Mouse (Mus musculus) gastrocnemius, adult 8-10 months (tissue): ENCODE measurements at regions not wholly inside any gene's neighbourhood (a gene's known extent, or its start where the extent isn't known, plus 50 kb on each side); places are given as distances from the start of the nearest gene placed in this dataset.
"Not testable (repeated sequence)": the region's sequence is repeated elsewhere in the genome, so short reads cannot be mapped to it uniquely, and the experiment has no call there.

Experiments used
- DNase-seq, 2 experiments: peaks; one replicate each; pipeline ENCODE4 v3.0.0; 2022; ENCODE audit warnings: low spot score in 2 of 2

DNA sequence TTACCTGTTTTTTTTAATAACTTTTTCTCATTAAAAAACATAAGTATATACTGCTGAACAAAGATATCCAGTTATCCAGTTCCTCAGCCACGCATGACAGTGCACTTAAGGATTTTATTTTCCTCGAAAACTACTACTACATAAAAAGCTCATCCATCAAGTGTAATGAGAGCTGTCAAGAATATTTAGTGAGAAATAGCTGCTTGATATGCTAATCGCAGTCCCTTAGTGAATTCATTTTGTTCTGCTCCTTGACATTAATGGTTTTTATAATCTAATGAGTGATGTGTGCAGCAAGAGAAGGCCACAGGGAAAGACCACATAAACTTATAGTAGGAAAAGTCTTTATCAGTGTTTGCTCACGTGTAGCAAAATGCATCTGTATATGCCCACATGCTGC lies 754.0 kb upstream of the Slc39a10 start:
- DNase-seq = no peak

GRCm38 (mm10) chr1:47606597-47606996 lies 713.9 kb upstream of the Slc39a10 start:
- no peak for DNase-seq

DNA sequence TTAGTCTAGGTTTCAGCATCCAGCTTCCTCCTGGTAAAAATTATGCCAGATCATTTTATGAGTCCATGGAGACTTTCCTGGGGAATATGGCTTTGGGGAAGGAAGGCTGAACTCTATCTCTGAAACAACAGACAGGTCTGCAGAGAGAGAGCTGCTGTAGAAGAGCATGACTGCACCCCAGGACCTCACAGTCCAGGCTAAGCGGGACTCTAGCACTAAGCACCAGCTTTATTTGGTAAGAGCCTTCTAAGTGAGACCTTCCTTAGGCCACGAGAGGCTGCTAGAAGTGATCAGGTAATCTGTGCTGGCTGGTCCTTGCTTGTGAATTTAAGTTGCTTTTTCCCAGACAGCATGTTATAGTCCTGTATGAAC lies 711.3 kb upstream of the Slc39a10 start:
- no peak for DNase-seq

GRCm38 (mm10) chr1:47603294-47603988 lies 710.8 kb upstream of the Slc39a10 start:
- no peak for DNase-seq

- DNase-seq = not testable (repeated sequence)
Measured at GRCm38 (mm10) chr1:47593641-47594040, 701.0 kb upstream of the Slc39a10 start.

GRCm38 (mm10) chr1:47545606-47546005 lies 653.0 kb upstream of the Slc39a10 start:
- DNase-seq = no peak

GRCm38 (mm10) chr1:47511426-47511825 lies 618.8 kb upstream of the Slc39a10 start:
- DNase-seq = no peak

GRCm38 (mm10) chr1:47507801-47508200 lies 615.1 kb upstream of the Slc39a10 start:
- DNase-seq = no peak

- DNase-seq = no peak
Measured at GRCm38 (mm10) chr1:47488581-47489204, 596.0 kb upstream of the Slc39a10 start.

DNA sequence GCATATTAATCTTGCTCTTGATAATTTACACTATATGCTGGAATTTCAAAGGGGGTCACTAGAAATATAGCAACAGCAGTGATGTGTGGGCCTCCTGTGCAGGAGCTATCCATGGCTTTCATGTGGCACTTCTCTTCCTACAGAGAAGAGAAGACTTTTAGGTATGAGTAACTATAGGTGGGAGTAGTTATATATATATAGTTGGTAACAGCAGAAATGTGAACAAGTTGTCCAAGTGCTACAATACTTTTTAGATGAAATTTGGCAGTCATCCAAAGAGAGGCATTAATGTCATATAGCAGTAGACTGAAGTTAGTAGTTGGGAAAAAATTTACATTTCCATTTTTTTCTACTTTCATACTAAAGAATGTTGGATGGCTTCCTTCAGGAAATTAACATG lies 593.4 kb upstream of the Slc39a10 start:
- DNase-seq = no peak

- no peak for DNase-seq
Measured at GRCm38 (mm10) chr1:47479059-47479458, 586.4 kb upstream of the Slc39a10 start.

DNA sequence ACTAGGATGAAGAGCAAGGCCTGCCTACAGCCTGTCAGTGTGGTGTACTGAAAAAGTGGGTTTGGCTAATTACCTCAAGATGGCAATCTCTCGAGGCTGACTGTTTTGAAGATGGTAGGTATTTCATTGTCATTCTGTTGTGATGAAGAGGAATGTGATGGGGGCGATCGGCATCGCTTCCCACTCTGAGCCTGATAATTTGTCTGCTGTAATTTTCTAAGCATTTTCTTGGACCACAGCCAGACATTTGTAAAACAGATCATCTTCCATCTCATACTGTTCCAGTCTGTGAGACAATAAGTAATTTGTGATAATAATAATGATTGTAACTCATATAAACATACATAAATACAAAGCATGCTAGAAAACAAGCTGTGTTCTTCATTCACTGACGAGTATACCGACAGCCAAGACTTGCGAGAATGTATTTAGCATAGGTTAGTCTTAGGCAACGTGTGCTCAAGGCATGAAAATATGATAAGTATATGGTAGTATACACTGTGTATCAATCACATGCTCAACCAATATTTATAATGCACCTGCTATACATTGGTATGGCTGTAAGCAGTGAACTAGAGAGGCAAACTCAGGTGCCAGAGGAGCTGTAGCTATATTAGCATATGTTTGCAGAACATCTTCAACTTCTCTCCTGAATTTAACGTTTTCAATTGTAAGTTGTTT lies 574.1 kb upstream of the Slc39a10 start:
- no peak for DNase-seq

- no peak for DNase-seq
Measured at GRCm38 (mm10) chr1:47448737-47449489, 556.3 kb upstream of the Slc39a10 start.

DNA sequence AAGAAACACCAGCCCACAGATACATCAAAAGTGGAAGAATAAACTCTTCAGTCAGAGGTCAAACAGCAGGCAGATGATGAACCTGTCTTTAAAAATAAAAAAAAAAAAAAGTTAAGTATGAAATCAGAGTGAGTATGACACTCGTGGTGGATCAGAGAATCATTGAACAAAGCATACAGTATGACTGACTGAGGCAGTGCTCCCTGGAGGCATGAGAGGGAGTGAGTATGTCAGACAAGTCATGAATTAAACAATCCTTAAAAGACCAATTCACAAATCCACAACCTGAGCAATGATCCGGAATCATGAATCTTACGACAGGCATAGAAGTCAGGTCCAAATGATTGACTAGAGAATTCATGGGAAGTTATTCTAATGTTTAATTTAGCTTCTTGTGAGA lies 555.4 kb upstream of the Slc39a10 start:
- DNase-seq = no peak

GRCm38 (mm10) chr1:47446021-47446420 lies 553.4 kb upstream of the Slc39a10 start:
- no peak for DNase-seq

GRCm38 (mm10) chr1:47432829-47433228 lies 540.2 kb upstream of the Slc39a10 start:
- DNase-seq = no peak

DNA sequence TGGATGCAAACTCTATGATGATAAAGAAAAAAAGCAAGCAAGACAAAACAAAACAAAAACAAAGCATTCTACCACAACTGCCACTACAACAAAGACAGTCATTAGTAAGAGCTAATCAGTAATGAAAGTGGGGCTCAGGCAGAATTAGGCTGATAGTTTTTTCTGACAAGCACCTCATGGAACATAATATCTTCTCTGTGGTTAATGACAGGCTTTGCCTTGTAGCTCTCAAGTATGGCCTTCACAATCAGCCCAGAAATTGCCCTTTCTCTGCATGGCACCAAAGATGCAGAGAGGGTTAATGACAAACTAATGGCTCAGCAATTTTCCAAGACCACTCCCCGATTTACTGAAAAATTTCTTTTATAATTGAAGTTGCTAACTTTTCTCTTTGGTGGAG lies 512.5 kb upstream of the Slc39a10 start:
- no peak for DNase-seq

DNA sequence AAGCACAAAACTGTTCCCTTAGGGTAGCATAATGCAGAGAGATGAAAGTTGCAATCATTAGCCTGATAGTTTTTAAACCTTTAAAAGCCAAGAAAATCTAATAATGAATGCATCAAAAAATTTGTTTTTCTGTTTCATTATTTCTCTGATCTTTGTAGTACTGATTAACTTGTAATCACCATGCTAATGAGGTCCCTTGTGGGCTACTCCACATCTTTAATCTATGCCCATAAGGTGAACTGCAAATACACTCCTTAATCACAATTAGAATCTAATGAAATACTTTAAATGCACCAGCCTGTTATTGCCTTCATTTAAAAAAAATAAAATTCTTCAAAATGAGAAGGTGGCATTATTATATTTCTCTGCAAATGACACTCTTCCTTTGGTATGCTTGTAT lies 493.9 kb upstream of the Slc39a10 start:
- DNase-seq = no peak

GRCm38 (mm10) chr1:47378795-47379194 lies 486.1 kb upstream of the Slc39a10 start:
- no peak for DNase-seq

DNA sequence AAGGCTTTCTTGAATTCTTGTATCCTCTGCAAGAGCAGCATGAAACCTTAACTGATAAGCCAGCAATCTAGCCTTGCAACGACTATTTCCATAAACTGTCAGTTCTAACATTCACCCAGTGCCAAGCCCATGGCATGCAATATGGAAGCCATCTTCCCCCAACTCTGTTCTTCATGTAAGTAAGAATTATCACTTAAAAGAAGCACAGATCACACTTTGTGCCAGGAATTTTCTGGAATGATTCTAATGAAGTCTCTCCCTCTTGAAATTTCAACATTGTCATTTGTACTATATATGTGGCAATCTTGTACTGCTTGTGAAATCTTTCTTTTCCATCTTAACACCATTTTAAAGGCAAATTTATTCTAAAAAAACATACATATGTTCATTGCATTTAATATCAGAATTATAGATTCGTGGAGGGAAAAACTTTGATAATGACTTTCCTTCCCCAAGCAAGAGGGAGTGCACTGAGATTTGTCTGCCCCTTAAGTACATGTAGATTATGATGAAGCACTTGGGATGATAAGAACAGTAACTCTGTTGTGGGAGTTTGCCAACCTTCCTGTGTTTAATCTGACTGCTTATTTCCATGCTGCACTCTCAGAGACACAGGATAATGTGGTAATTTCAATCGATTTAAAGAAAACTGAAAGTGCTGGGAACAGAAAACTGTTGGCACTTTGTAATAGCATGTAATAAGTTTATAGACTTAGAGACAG lies 447.2 kb upstream of the Slc39a10 start:
- DNase-seq = no peak

- DNase-seq = no peak
Measured at GRCm38 (mm10) chr1:47310572-47311075, 418.0 kb upstream of the Slc39a10 start.
